Mouse (Mus musculus) cerebellum, adult 2 months (tissue): ENCODE measurements around the gene Gstt4. TPM values are rescaled to one million over a fixed set of nuclear protein-coding genes. Genes with fewer than 3 reads are reported as not detected.
"Not testable (repeated sequence)": the region's sequence is repeated elsewhere in the genome, so short reads cannot be mapped to it uniquely, and the experiment has no call there.

Source experiments
- DNase-seq, 2 experiments: peaks; one replicate each; pipeline ENCODE4 v3.0.0; 2021
- H3K27ac ChIP-seq: fragments of 200-500 bp; 2 replicates; pipeline ENCODE4 v1.5.1; 2012; ENCODE audit warnings: low read length, control low read depth, inconsistent platforms; ENCODE audit not compliant: insufficient read depth
- H3K27me3 ChIP-seq: fragments of 200-500 bp; 2 replicates; pipeline ENCODE4 v1.6.1; 2012; ENCODE audit warnings: inconsistent platforms, mild to moderate bottlenecking, low read length, moderate library complexity; ENCODE audit not compliant: control insufficient read depth, insufficient read depth
- H3K4me1 ChIP-seq: fragments of 200-500 bp; 2 replicates; pipeline ENCODE4 v1.6.1; 2011; ENCODE audit warnings: low read length; ENCODE audit not compliant: control insufficient read depth, insufficient read depth
- H3K4me3 ChIP-seq: fragments of 200-500 bp; replicated peaks from 2 replicates; pipeline ENCODE3; 2011; ENCODE audit warnings: mild to moderate bottlenecking, low read depth, low read length, control low read depth; ENCODE audit not compliant: insufficient read depth
- CTCF ChIP-seq: fragments of 200-500 bp; IDR thresholded peaks from 2 replicates; pipeline ENCODE4 v1.5.1; 2011; ENCODE audit warnings: low read depth, mild to moderate bottlenecking, control low read depth, low read length, moderate library complexity, borderline replicate concordance; ENCODE audit not compliant: insufficient read depth
- POLR2A ChIP-seq: fragments of 200-500 bp; IDR thresholded peaks from 2 replicates; pipeline ENCODE4 v1.6.1; 2011; ENCODE audit warnings: low read length, control low read depth, borderline replicate concordance; ENCODE audit not compliant: insufficient read depth
- WGBS: fragments of 180-500 bp; shearing (Covaris S2); methylation state at CpG from one replicate; pipeline ENCODE4 v1.1.7; 2018; 5-methylcytosine and 5-hydroxymethylcytosine counted together
- polyA plus RNA-seq: library from polyadenylated mRNA; depleted of rRNA; stranded (reverse); fragments of >200 nt; gene quantifications from 2 replicates; pipeline ENCODE4 v1.2.3, GENCODE M21; 2012

The Gstt4 gene
- polyA plus RNA-seq, 1 experiment = not detected

DNA sequence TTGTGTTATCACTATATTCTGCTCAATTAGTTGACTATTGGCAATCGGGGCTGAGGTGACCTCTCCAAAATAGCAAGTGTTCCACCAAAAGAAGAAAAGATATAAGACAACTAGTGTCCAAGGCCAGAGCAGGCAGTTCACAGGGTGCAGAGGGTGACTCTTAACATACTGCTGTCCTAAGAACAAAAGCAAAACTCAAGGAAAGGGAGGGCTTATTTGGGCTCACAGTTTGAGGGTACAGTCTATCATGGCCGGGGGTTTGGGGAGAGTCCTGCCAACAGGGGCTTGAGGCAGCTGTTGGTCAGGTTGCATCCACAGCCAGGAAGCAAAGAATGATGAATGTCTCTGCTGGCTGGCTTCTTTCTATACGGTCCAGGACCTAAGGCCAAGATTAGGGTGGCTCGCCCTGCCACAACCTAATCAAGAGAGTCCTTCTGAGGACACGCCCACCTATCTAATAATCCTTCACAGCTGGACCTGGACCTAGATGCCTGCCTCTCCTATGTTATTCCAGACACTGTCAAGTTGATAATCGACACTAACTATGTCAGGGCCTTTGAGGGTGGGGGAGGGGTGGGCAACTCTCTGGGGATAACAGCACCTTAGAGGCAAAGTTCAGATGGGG lies 23.1 kb upstream of the Gstt4 start:
- H3K4me1 ChIP-seq = no peaks in the 10 kb centered on the region
- H3K27me3 ChIP-seq = no peaks in the 10 kb centered on the region
- DNase-seq = no peak
- no peak overlapping the region for H3K27ac ChIP-seq
- WGBS = 84% methylated on average over 6 of the region's 6 CpGs
- TF ChIP-seq CTCF (no peak), POLR2A (no peak)
- H3K4me3 ChIP-seq = no peak overlapping the region

DNA sequence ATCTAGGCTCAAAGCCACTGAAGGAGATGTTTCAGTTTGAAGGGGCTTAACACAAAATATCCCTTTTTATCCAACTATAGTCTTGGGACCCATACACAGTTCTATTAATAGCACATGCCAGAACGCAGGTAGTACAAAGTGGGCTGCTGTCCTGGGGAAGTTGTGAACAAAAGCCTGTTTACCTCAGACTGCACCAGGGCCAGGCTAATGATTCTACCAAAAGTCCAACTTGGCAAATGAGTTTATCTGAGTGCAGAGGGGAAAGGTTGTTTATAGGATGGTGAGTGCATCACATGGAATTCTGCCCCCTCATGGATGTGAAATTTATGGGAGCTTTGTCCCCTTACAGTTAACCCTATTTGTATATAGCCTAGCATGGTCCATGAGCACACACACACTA lies 22.5 kb upstream of the Gstt4 start:
- no peak for DNase-seq
- Histone ChIP-seq H3K4me3 (no peak overlapping the region), H3K27ac (no peak overlapping the region), H3K4me1 (no peaks in the 10 kb centered on the region), H3K27me3 (no peaks in the 10 kb centered on the region)
- TF ChIP-seq POLR2A = no peak
- no peak for TF ChIP-seq CTCF
- 77% methylated on average over 1 of the region's 1 CpGs for WGBS

DNA sequence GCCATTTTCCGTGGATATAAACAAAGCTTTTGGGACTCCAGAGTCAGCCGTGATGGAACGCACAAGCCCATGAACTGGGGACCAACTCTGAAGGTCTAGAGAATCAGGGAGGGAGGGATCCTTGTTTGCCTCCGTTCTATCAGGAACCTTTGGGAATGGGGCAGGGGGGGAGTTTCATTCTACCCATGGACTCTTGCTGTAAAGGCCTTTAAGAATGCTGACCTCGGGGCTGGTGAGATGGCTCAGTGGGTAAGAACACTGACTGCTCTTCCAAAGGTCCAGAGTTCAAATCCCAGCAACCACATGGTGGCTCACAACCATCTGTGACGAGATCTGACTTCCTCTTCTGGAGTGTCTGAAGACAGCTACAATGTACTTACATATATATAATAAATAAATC lies 21.6 kb upstream of the Gstt4 start:
- DNase-seq, H3K27me3 ChIP-seq, H3K4me3 ChIP-seq, H3K27ac ChIP-seq, H3K4me1 ChIP-seq: not testable (repeated sequence)
- 77% methylated on average over 6 of the region's 6 CpGs for WGBS

DNA sequence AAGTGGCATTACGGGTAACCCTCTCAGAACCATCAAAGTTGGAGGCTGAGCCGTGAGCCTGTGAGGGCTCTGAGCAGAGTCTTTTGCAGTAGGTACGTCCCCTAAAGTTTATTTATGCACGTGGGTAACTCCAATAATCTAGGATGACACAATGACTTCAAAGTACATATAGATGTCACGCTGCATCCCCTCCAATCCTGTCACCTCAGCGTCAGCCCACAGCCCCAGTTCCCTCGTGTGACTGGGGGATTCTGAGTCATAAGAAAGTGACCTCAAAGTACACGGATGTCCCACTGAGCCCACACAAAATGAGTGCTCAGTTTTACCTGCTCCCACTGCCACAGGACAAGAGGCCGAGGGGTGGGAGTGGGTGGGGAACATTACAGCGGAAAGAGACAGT lies 16.7 kb upstream of the Gstt4 start:
- WGBS = 90% methylated on average over 10 of the region's 10 CpGs
- no peak overlapping the region for H3K4me3 ChIP-seq
- 0 out of 2 replicates have a peak, but pooled peaks cover 3% of the 10 kb centered on the region for H3K4me1 ChIP-seq
- DNase-seq = no peak
- no peak for TF ChIP-seq CTCF
- no peak for TF ChIP-seq POLR2A
- H3K27me3 ChIP-seq = no peaks in the 10 kb centered on the region
- H3K27ac ChIP-seq = no peak overlapping the region

DNA sequence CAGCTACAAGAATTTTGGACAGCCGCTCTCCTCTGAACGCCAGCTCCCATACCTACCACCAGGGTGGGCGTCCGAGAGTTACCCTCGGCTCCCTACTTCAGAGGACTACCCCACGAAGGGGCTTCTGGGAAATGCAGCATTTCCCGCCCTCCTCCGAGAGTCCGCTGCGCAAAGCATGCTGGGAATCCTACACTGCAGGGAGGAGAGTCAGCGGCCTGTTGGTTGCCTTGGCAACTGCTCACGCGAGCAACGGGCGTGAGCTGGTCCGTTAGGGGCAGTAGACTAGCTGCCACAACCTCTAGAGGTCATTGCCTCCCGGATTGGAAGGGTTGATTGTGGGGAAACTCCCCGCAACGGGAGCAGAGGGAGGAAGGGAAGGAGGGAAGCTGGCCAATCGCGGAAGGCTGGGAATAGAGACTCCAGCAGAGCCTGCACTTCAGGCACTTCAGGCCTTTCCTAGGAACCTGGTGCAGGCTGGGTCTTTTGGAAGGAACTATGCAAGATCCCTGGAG lies 15.0 kb upstream of the Gstt4 start, which contains the start of gene Gstt2:
Gene Gstt2 (minus strand): TSS at position 177 of the 512 bp plus-strand sequence.
- H3K4me1 ChIP-seq = 0 out of 2 replicates have a peak, but pooled peaks cover 3% of the 10 kb centered on the region
- DNase-seq = peak; percentile 94
- peak within 1 kb of the TSS; percentile 66 for H3K4me3 ChIP-seq
- H3K27me3 ChIP-seq = no peaks in the 10 kb centered on the region
- WGBS = under 1% methylated on average over 21 of the region's 21 CpGs
- peak within 1 kb of the TSS; percentile 74 for H3K27ac ChIP-seq
- TF ChIP-seq POLR2A = peak; percentile 86; the same call in 1 of the 2 replicates
- peak; percentile 15; the same call in 1 of the 2 replicates for TF ChIP-seq CTCF

DNA sequence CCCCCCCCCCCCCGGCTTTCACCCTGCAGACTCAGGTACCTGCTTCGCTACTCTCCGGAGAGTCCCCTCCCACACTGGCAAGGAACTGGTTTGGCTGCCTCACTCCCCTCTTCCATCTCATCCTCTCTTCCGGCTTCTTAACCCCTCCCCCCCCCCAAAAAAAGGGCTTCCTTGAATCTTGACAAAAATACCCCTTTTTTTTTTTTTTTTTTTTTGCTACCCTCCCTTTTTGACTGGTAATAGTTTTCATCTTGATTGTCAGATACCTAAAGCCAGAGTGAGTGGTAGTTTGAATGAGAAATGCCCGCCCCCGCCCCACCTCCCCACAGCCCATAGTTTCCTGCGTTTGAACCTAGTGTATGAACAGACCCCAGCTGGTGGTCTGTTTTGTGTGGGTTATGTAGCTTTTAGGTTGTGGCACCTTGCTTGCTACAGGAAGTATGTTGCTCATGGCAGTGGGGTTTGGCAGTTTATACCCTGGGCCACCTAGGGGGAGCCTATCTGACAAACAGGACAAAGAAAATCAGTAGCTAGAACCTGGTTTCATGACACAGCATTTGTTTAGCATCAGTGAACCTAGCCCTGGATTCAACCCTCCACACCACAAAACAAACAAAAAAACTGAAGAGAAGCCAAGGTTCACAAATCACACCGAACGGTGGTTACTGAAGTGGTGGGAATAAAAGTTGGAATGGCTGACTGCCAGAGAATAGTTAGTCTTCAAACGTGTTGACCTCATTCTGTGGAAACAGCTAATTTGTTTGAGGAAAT lies 13.6 kb upstream of the Gstt4 start:
- DNase-seq = no peak
- H3K4me3 ChIP-seq = no peak overlapping the region
- no peak for TF ChIP-seq CTCF
- no peak for TF ChIP-seq POLR2A
- no peak overlapping the region for H3K27ac ChIP-seq
- WGBS = 25% methylated on average over 10 of the region's 10 CpGs
- no peaks in the 10 kb centered on the region for H3K27me3 ChIP-seq
- H3K4me1 ChIP-seq = 0 out of 2 replicates have a peak, but pooled peaks cover 3% of the 10 kb centered on the region

DNA sequence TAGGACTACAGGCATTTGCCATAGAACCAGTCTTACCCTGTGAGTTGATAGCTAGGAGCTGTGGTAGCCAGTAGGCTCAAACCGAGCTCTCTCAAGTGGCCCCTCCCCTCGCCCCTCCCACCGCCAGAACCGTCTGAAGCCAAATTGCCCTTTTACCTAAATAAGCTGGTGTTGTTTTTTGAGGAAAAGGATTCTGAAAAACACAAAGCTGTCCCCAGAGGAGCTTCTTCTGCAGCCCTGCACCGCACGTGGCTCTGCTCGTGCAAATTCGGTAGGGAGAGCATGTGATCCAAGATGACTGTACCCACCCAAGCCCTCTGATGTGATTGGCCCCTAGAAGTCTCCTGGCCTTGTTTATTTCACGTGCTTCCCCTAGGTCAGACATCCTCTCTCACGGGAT lies 13.0 kb upstream of the Gstt4 start:
- TF ChIP-seq POLR2A (no peak), CTCF (no peak)
- Histone ChIP-seq H3K4me3 (peak overlapping the region; percentile 32), H3K27me3 (no peaks in the 10 kb centered on the region), H3K27ac (no peak overlapping the region), H3K4me1 (0 out of 2 replicates have a peak, but pooled peaks cover 3% of the 10 kb centered on the region)
- 3% methylated on average over 10 of the region's 10 CpGs for WGBS
- DNase-seq = peak; percentile 31 to 33

DNA sequence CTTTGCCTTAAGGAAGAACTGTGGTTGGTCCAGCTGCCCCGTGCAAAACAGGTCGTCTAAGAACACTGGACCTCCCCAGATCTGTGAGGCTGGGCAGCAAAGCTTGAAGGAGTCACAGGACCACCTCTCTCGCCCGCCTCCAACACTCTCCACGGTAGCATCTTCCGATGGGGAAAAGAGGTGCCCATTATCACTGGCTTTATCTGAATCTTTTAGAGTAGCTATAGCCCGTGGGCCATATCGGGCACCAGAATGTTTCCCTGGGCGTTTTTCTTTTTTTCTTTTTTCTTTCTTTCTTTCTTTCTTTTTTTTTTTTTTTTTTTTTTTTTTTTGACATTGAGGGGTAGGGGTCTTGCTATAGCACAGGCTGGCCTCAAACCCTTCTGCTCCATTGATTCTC lies 12.4 kb upstream of the Gstt4 start:
- WGBS = 32% methylated on average over 9 of the region's 9 CpGs
- TF ChIP-seq POLR2A (no peak), CTCF (no peak)

More for the DNA sequence above, 12.4 kb upstream of the Gstt4 start:
- Histone ChIP-seq H3K4me3 (peak overlapping the region; percentile 67), H3K27me3 (no peaks in the 10 kb centered on the region), H3K27ac (no peak overlapping the region), H3K4me1 (0 out of 2 replicates have a peak, but pooled peaks cover 3% of the 10 kb centered on the region)
- DNase-seq = no peak
